Mouse (Mus musculus) embryonic facial prominence, embryonic 11.5 days (tissue): ENCODE data around the gene Htt. TPM values are rescaled to one million over a fixed set of nuclear protein-coding genes. Genes with fewer than 3 reads are reported as not detected.

Experiments
- ATAC-seq: fragments of 200-750 bp; cut with Nextera tagmentation; replicated peaks from 2 replicates; pipeline ENCODE4 v1.8.0; 2017; ENCODE audit warnings: low read depth; ENCODE audit not compliant: insufficient number of reproducible peaks, low FRiP score, low TSS enrichment
- DNase-seq: peaks from one replicate; pipeline ENCODE4 v3.0.0-alpha.2; 2015; ENCODE audit warnings: low spot score
- H3K27ac ChIP-seq: fragments of 300-500 bp; sonication (generic); replicated peaks from 2 replicates; pipeline ENCODE4 v1.5.1; 2014; ENCODE audit warnings: mild to moderate bottlenecking, low read depth, low read length, control low read depth
- H3K27me3 ChIP-seq: fragments of 300-500 bp; sonication (generic); 2 replicates; pipeline ENCODE4 v1.6.1; 2014; ENCODE audit warnings: mild to moderate bottlenecking, low read length, moderate library complexity, mixed read lengths; ENCODE audit not compliant: control insufficient read depth, insufficient read depth
- H3K36me3 ChIP-seq: fragments of 300-500 bp; sonication (generic); replicated peaks from 2 replicates; pipeline ENCODE4 v1.6.1; 2014; ENCODE audit warnings: low read depth, mild to moderate bottlenecking, low read length, moderate library complexity, mixed read lengths; ENCODE audit not compliant: control insufficient read depth, insufficient read depth
- H3K4me1 ChIP-seq: fragments of 300-500 bp; sonication (generic); 2 replicates; pipeline ENCODE4 v1.6.1; 2014; ENCODE audit warnings: low read length, mixed read lengths; ENCODE audit not compliant: control insufficient read depth, insufficient read depth
- H3K4me2 ChIP-seq: fragments of 300-500 bp; sonication (generic); 2 replicates; pipeline ENCODE4 v1.6.1; 2014; ENCODE audit warnings: low read depth, mild to moderate bottlenecking, control low read depth, low read length, moderate library complexity
- H3K4me3 ChIP-seq: fragments of 300-500 bp; sonication (generic); 2 replicates; pipeline ENCODE4 v1.5.1; 2014; ENCODE audit warnings: low read depth, low read length, control low read depth
- H3K9ac ChIP-seq: fragments of 300-500 bp; sonication (generic); replicated peaks from 2 replicates; pipeline ENCODE4 v1.6.1; 2014; ENCODE audit warnings: mild to moderate bottlenecking, control low read depth, low read length
- H3K9me3 ChIP-seq: fragments of 300-500 bp; sonication (generic); replicated peaks from 2 replicates; pipeline ENCODE4 v1.6.1; 2016; ENCODE audit warnings: mild to moderate bottlenecking, low read length, inconsistent platforms, mixed read lengths; ENCODE audit not compliant: control insufficient read depth
- WGBS: fragments of 180-500 bp; shearing (Covaris S2); extraction: QIAGEN DNeasy Blood & Tissue Kit; methylation state at CpG from one replicate; pipeline ENCODE4 v1.1.7; 2014; 5-methylcytosine and 5-hydroxymethylcytosine counted together
- microRNA counts: library from miRNA; unstranded; fragments of <30 nt; microRNA quantifications from one replicate; lab custom pipeline; 2016
- microRNA-seq: library from miRNA; unstranded; fragments of <30 nt; microRNA quantifications from one replicate; pipeline ENCODE4, GENCODE M21; 2016; ENCODE audit warnings: borderline number of aligned reads
- polyA plus RNA-seq: library from polyadenylated mRNA; unstranded; fragments of >200 nt; fragmentation: Nextera tagmentation; extraction: Ambion mirVana; gene quantifications from 2 replicates; pipeline ENCODE4 v1.2.1, GENCODE M21; 2014

Htt gene
- polyA plus RNA-seq, 1 experiment from 2014 or later = 11.3 TPM

GRCm38 (mm10) chr5:34956151-34956550 is 194.6 kb downstream of the Htt start:
- H3K36me3 ChIP-seq = no peaks in the 10 kb centered on the region
- no peak overlapping the region for H3K27ac ChIP-seq
- no peaks in the 10 kb centered on the region for H3K27me3 ChIP-seq
- DNase-seq (no peak), ATAC-seq (no peak)
- WGBS = 79% methylated on average over 7 of the region's 7 CpGs
- no peak overlapping the region for H3K4me2 ChIP-seq
- no peak overlapping the region for H3K4me3 ChIP-seq
- H3K9me3 ChIP-seq = no peaks in the 10 kb centered on the region
- no peak overlapping the region for H3K9ac ChIP-seq
- no peaks in the 10 kb centered on the region for H3K4me1 ChIP-seq

- DNase-seq = no peak
- Histone ChIP-seq H3K36me3 (no peaks in the 10 kb centered on the region; the same call in 1 of the 2 replicates), H3K9me3 (no peaks in the 10 kb centered on the region), H3K4me1 (no peaks in the 10 kb centered on the region; the same call in 1 of the 2 replicates), H3K9ac (no peak overlapping the region), H3K4me2 (no peak overlapping the region), H3K4me3 (no peak overlapping the region), H3K27me3 (no peaks in the 10 kb centered on the region), H3K27ac (no peak overlapping the region)
- WGBS = 69% methylated on average over 2 of the region's 2 CpGs
- no peak for ATAC-seq
These were observed 195.5 kb downstream of the Htt start for GRCm38 (mm10) chr5:34957015-34957414.

DNA sequence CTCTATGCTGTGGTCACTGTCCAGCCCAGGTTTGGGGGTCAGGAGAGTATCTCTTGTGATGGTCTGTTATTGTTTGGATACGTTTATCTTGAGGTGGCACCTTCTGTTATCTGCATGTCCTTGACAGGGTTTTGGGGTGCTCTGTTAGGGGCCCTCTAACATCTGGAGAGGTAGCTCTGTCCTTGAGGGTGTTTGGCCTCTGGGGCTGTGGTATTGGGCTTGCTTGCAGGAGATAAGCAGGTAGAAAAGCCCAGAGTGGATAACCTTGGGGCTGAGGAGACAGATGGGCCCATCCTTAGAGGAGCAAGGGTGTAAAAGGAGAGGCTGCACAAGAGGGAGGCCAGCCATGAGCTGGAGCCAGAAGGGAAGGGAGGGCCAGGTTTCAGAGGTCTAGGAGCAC is 198.5 kb downstream of the Htt start:
- H3K4me1 ChIP-seq = no peaks in the 10 kb centered on the region; the same call in 1 of the 2 replicates
- no peak overlapping the region for H3K9ac ChIP-seq
- WGBS = 84% methylated on average over 1 of the region's 1 CpGs
- no peaks in the 10 kb centered on the region for H3K9me3 ChIP-seq
- H3K27ac ChIP-seq = no peak overlapping the region
- H3K4me3 ChIP-seq = no peak overlapping the region
- H3K27me3 ChIP-seq = no peaks in the 10 kb centered on the region
- no peak overlapping the region for H3K4me2 ChIP-seq
- ATAC-seq (no peak), DNase-seq (no peak)
- no peaks in the 10 kb centered on the region; the same call in none of the 2 replicates for H3K36me3 ChIP-seq

MicroRNAs within 50 kb of the gene (microRNA counts, 519-probe panel; counts per million panel counts)
- microRNA mmu-miR-467g (lab: Ali Mortazavi, UCI) = 2,264 counts per million, percentile 18 among the panel's probes with 10 or more counts

Small RNAs within 50 kb of the gene (microRNA-seq; reads per million reads assigned to microRNA genes)
- gene Mir467g = not detected

Other genes starting within 250 kb of the Htt start
- gene Tnip2, start 247.7 kb upstream of the Htt start, polyA plus RNA-seq = 3.4 and 6.4 TPM in 2 replicates
- gene Sh3bp2, start 235.9 kb upstream of the Htt start, polyA plus RNA-seq = 7.4 and 10.4 TPM in 2 replicates
- gene Add1, start 188.1 kb upstream of the Htt start, polyA plus RNA-seq = 145 and 160 TPM in 2 replicates
- gene Mfsd10, start 124.5 kb upstream of the Htt start, polyA plus RNA-seq = 70.8 and 77.4 TPM in 2 replicates
- gene Nop14, start 101.6 kb upstream of the Htt start, polyA plus RNA-seq = 35.0 and 40.8 TPM in 2 replicates
- 1.4 and 3.0 TPM in 2 replicates for gene Grk4, start 101.4 kb upstream of the Htt start, polyA plus RNA-seq
- 0.80 and 0.84 TPM in 2 replicates for gene Msantd1, start 146.3 kb downstream of the Htt start, polyA plus RNA-seq
- gene Rgs12, start 187.7 kb downstream of the Htt start, polyA plus RNA-seq = 33.7 and 34.4 TPM in 2 replicates